Mouse (Mus musculus): ENCODE measurements at regions not wholly inside any gene's neighbourhood (a gene's known extent, or its start where the extent isn't known, plus 50 kb on each side); places are given as distances from the start of the nearest gene placed in this dataset.

DNA sequence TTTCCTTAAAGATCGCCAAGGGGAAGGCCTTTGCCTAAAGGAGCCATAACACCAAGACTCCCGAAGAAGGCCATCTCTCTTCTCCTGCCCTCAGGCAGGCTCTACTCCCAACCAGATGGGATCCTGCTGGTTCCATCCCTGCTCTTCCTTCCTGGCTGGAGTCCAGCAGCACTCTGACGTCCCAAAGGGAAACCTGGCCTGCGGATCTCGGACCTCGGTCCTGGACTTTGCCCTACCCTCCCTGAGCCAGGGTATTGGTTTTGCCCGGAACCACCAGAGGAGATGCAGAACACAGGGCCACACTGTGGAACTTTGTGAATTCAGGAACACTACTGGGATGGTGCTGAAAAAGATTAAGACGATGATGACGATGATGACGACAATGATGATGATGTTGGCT is 67.4 kb upstream of the Myo10 start:
- TF ChIP-seq CTCF (IDR thresholded peaks at IDR 0.05; ENCODE audit: control insufficient read depth, insufficient read depth, insufficient replicate concordance, low read depth, low read length) (no peak), POLR2A (IDR thresholded peaks at IDR 0.05; ENCODE audit: control insufficient read depth, low read depth, low read length) (no peak)
- Histone ChIP-seq H3K27me3 (ENCODE audit: control insufficient read depth, insufficient read depth, low read length) (no peaks in the 10 kb centered on the region), H3K4me3 (ENCODE audit: control insufficient read depth, low read depth, low read length) (no peak overlapping the region), H3K27ac (ENCODE audit: control insufficient read depth, insufficient read depth, low read depth, low read length) (no peak overlapping the region), H3K36me3 (ENCODE audit: control insufficient read depth, insufficient read depth, low read length) (no peaks in the 10 kb centered on the region), H3K4me1 (ENCODE audit: control insufficient read depth, insufficient read depth, low read length) (no peaks in the 10 kb centered on the region)

DNA sequence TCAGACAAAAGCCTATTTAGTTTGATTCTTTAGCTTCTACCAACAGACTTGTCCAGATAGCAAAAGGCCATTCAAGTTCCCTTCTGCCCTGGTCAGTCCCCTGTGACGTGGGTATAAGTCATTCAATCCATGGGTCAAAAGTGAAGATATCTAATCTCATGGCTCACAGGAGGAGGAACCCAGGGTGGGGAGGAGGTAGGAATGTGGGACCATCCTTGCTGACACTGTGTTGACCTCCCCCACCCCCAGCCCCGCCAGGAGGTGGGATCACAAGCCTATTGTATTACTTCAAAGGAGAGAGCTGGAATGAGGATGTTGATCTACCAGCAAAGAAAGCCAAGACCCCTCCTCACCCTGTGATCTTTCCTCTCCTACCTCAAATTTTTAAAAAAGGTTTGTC is 66.5 kb upstream of the Myo10 start:
- Histone ChIP-seq H3K4me3 (ENCODE audit: control insufficient read depth, low read depth, low read length) (no peak overlapping the region), H3K36me3 (ENCODE audit: control insufficient read depth, insufficient read depth, low read length) (no peaks in the 10 kb centered on the region), H3K27me3 (ENCODE audit: control insufficient read depth, insufficient read depth, low read length) (no peaks in the 10 kb centered on the region), H3K4me1 (ENCODE audit: control insufficient read depth, insufficient read depth, low read length) (no peaks in the 10 kb centered on the region), H3K27ac (ENCODE audit: control insufficient read depth, insufficient read depth, low read depth, low read length) (no peak overlapping the region)
- TF ChIP-seq POLR2A (IDR thresholded peaks at IDR 0.05; ENCODE audit: control insufficient read depth, low read depth, low read length) (no peak), CTCF (IDR thresholded peaks at IDR 0.05; ENCODE audit: control insufficient read depth, insufficient read depth, insufficient replicate concordance, low read depth, low read length) (no peak)

DNA sequence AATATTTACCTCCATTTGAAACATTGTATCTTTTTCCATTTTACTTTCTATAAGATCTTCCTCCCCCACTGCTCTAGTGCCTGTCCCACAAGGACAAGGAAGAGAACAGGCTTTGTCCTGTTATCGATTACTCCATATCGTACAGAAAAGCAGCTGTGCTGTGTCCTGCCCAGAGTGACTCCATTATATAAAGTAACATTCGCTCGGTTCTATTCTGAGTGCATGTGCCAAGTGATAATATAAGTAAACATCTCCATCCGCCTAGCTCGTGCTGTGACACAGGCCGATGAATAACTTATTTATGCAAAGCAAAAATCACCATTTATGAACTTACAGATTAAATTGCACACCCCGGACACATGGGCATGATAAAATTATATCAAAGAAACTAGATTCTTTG is 64.8 kb upstream of the Myo10 start:
- no peak overlapping the region for H3K4me3 ChIP-seq (ENCODE audit: control insufficient read depth, low read depth, low read length)
- no peaks in the 10 kb centered on the region for H3K27me3 ChIP-seq (ENCODE audit: control insufficient read depth, insufficient read depth, low read length)
- H3K36me3 ChIP-seq (ENCODE audit: control insufficient read depth, insufficient read depth, low read length) = no peaks in the 10 kb centered on the region
- H3K4me1 ChIP-seq (ENCODE audit: control insufficient read depth, insufficient read depth, low read length) = no peaks in the 10 kb centered on the region
- H3K27ac ChIP-seq (ENCODE audit: control insufficient read depth, insufficient read depth, low read depth, low read length) = no peak overlapping the region
- TF ChIP-seq POLR2A (IDR thresholded peaks at IDR 0.05; ENCODE audit: control insufficient read depth, low read depth, low read length) (no peak), CTCF (IDR thresholded peaks at IDR 0.05; ENCODE audit: control insufficient read depth, insufficient read depth, insufficient replicate concordance, low read depth, low read length) (no peak)

GRCm38 (mm10) chr15:25558240-25558639 is 64.1 kb upstream of the Myo10 start:
- no peaks in the 10 kb centered on the region for H3K4me1 ChIP-seq (ENCODE audit: control insufficient read depth, insufficient read depth, low read length)
- TF ChIP-seq POLR2A (IDR thresholded peaks at IDR 0.05; ENCODE audit: control insufficient read depth, low read depth, low read length) (no peak), CTCF (IDR thresholded peaks at IDR 0.05; ENCODE audit: control insufficient read depth, insufficient read depth, insufficient replicate concordance, low read depth, low read length) (no peak)
- H3K27ac ChIP-seq (ENCODE audit: control insufficient read depth, insufficient read depth, low read depth, low read length) = no peak overlapping the region
- H3K36me3 ChIP-seq (ENCODE audit: control insufficient read depth, insufficient read depth, low read length) = no peaks in the 10 kb centered on the region
- no peaks in the 10 kb centered on the region for H3K27me3 ChIP-seq (ENCODE audit: control insufficient read depth, insufficient read depth, low read length)
- no peak overlapping the region for H3K4me3 ChIP-seq (ENCODE audit: control insufficient read depth, low read depth, low read length)

DNA sequence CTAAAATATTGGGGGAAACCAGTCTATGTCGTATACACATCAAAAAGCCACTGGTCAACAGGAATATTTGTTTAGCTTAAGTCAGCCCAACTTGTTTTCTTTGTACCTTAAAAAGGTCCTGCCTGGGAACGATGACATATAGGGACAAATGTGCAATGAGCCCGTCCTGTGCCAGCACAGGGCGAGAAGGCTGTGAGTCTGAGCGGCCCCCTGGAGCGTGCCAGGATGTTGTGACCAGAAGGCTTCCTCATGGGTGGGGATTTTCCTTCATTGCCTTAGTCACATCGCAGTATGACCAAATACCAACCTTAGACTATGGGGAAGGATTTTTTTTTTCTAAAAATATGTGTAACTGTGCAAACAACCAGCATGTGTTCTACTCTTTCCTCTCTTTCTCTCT is 58.7 kb upstream of the Myo10 start:
- H3K4me1 ChIP-seq (ENCODE audit: control insufficient read depth, insufficient read depth, low read length) = peaks cover 5% of the 10 kb centered on the region; the same call in 1 of the 2 replicates
- no peak overlapping the region for H3K4me3 ChIP-seq (ENCODE audit: control insufficient read depth, low read depth, low read length)
- no peak overlapping the region for H3K27ac ChIP-seq (ENCODE audit: control insufficient read depth, insufficient read depth, low read depth, low read length)
- H3K36me3 ChIP-seq (ENCODE audit: control insufficient read depth, insufficient read depth, low read length) = no peaks in the 10 kb centered on the region
- TF ChIP-seq POLR2A (IDR thresholded peaks at IDR 0.05; ENCODE audit: control insufficient read depth, low read depth, low read length) = no peak
- TF ChIP-seq CTCF (IDR thresholded peaks at IDR 0.05; ENCODE audit: control insufficient read depth, insufficient read depth, insufficient replicate concordance, low read depth, low read length) = no peak
- no peaks in the 10 kb centered on the region for H3K27me3 ChIP-seq (ENCODE audit: control insufficient read depth, insufficient read depth, low read length)

DNA sequence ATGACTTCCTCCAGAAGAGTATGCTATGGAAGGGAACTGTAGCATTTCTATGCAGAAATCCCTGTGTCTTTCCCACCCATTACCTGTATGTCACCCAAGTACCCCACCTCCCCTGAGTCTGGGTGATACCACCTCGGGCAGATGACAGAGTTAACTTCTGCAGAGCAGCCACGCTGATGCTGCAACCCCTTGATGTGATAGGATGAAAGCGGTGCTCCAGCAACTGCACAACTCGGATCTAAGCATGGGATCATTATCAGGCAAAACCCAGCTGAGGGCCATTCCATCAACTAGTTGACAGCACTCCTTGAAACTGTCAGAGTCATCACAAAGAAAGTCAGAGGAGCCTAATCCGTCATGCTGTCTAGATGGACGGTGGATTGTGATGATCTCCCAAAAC is 49.8 kb upstream of the Myo10 start:
- H3K4me3 ChIP-seq (ENCODE audit: control insufficient read depth, low read depth, low read length) = no peak overlapping the region
- no peak overlapping the region for H3K27ac ChIP-seq (ENCODE audit: control insufficient read depth, insufficient read depth, low read depth, low read length)
- H3K36me3 ChIP-seq (ENCODE audit: control insufficient read depth, insufficient read depth, low read length) = no peaks in the 10 kb centered on the region
- H3K27me3 ChIP-seq (ENCODE audit: control insufficient read depth, insufficient read depth, low read length) = no peaks in the 10 kb centered on the region
- no peak for TF ChIP-seq CTCF (IDR thresholded peaks at IDR 0.05; ENCODE audit: control insufficient read depth, insufficient read depth, insufficient replicate concordance, low read depth, low read length)
- TF ChIP-seq POLR2A (IDR thresholded peaks at IDR 0.05; ENCODE audit: control insufficient read depth, low read depth, low read length) = no peak
- H3K4me1 ChIP-seq (ENCODE audit: control insufficient read depth, insufficient read depth, low read length) = peaks cover 2% of the 10 kb centered on the region; the same call in 1 of the 2 replicates
